ENCODE assay signal across 10 mouse cellular contexts in the genomic region with DNA sequence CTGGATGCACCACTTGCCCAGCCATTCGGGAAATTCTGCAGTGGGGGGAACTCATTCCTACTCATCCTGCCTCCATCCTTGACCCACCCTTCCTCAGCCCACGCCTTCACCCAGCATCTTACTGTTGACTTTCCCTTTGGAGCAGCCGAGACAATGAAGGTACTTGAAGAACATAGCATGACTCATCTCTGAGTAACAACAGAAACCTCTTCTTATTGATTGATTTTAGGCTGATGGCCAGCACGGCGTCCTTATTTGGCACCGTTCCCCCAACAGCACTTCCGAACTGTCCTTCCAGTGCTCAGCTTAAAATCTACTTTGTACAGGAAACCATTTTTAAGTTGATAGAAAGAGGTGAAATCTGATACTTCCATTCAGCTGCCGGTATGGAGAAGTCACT. TPM values are rescaled to one million over a fixed set of nuclear protein-coding genes. Genes with fewer than 3 reads are reported as not detected.
DNase-seq lines count a peak whose midpoint lies in the region; ATAC-seq and TF ChIP-seq lines count a peak whose summit lies in the region.
"Had no signal": no experiment of that assay in that cellular context is flagged by ENCODE, and none has a peak within 500 bp of the region (broad histone marks: within the 10 kb centered on the region; RNA-seq: fewer than 3 reads in every experiment).

No protein-coding gene starts in this region.

- peak overlapping the region; percentile 30 for H3K4me2 ChIP-seq in heart, embryonic 13.5 days
- H3K4me2 ChIP-seq: embryonic facial prominence, embryonic 13.5 days had no signal

- no peak overlapping the region for H3K27ac ChIP-seq in gastrocnemius, adult 2 months
- H3K27ac ChIP-seq in heart, embryonic 13.5 days (replicated peaks), result no peak overlapping the region
- H3K27ac ChIP-seq: embryonic facial prominence, embryonic 13.5 days had no signal

- H3K4me3 ChIP-seq in gastrocnemius, adult 2 months, result no peak overlapping the region
- no peak overlapping the region for H3K4me3 ChIP-seq in heart, embryonic 13.5 days
- H3K4me3 ChIP-seq: embryonic facial prominence, embryonic 13.5 days had no signal

- H3K36me3 ChIP-seq in heart, embryonic 13.5 days, result no peaks in the 10 kb centered on the region
- H3K36me3 ChIP-seq: embryonic facial prominence, embryonic 13.5 days had no signal

- 42% methylated on average over 8 of the region's 8 CpGs for WGBS in heart, embryonic 13.5 days

- TF ChIP-seq CTCF in gastrocnemius, adult 2 months (IDR thresholded peaks at IDR 0.05), result no peak

- DNase-seq in gastrocnemius, adult 2 months, result peak; percentile 25
- no peak for DNase-seq in gastrocnemius, postnatal 36 days
- peak; percentile 76 for DNase-seq in MN1 (ENCODE audit: low spot score)
- DNase-seq in kidney, postnatal 14 days, result peak; percentile 71
- DNase-seq in left cerebral cortex, adult 18-20 months (ENCODE audit: low spot score in 2 of 2), result no peak
- DNase-seq in layer of hippocampus, postnatal 10 days (ENCODE audit: low spot score in 2 of 2), result no peak
- no peak for DNase-seq in right cerebral cortex, adult 2 months (ENCODE audit: low spot score in 2 of 2)
- DNase-seq: thymus, adult 18-20 months had no signal

- H3K4me1 ChIP-seq in heart, embryonic 13.5 days, result peaks cover 18% of the 10 kb centered on the region

- H3K9ac ChIP-seq in heart, embryonic 13.5 days, result no peak overlapping the region
- H3K9ac ChIP-seq: embryonic facial prominence, embryonic 13.5 days had no signal

- H3K9me3 ChIP-seq in heart, embryonic 13.5 days, result no peaks in the 10 kb centered on the region

- ATAC-seq in heart, embryonic 13.5 days (ENCODE audit: extremely low read depth, insufficient number of reproducible peaks, low FRiP score, low TSS enrichment), result no peak

- intact Hi-C loops in gastrocnemius, adult 2 months (cut with DNase I), result no loop called here
- intact Hi-C loops in gastrocnemius, postnatal 36 days (cut with DNase I), result no loop called here

- no peaks in the 10 kb centered on the region for H3K27me3 ChIP-seq in heart, embryonic 13.5 days (replicated peaks)
- H3K27me3 ChIP-seq: embryonic facial prominence, embryonic 13.5 days had no signal

RNA-seq across cellular contexts. Expression of a gene that starts 4.8 kb away (rescaled TPM):
- total RNA-seq in gastrocnemius, adult 2 months (2021), result 10 to 100 TPM; 12.9 to 20.5 TPM
- total RNA-seq in gastrocnemius, postnatal 36 days (2021), result 10 to 100 TPM; 10.9 to 14.1 TPM
- polyA plus RNA-seq in heart, embryonic 13.5 days (2015; fragmentation: Nextera tagmentation; extraction: Ambion mirVana), result 9.2 TPM in 2 replicates
- total RNA-seq in left cerebral cortex, adult 18-20 months (2021), result 100 to 1,000 TPM; 130 to 135 TPM
- 10 to 100 TPM; 55.9 to 64.7 TPM for total RNA-seq in layer of hippocampus, postnatal 10 days (2021)

Comparison
In these comparisons a context has a peak if more than half of its experiments do, and no peak if none do; other contexts are left out.
1. DNase-seq: peak in gastrocnemius, adult 2 months (single experiment), MN1 (single experiment) and kidney, postnatal 14 days (single experiment); none in gastrocnemius, postnatal 36 days (0 of 2), left cerebral cortex, adult 18-20 months (0 of 2), layer of hippocampus, postnatal 10 days (0 of 2) and right cerebral cortex, adult 2 months (0 of 2).